Mouse (Mus musculus) frontal cortex, adult (tissue): ENCODE measurements around the gene Ap2m1.

ENCODE experiments used
- ATAC-seq: cut with Nextera tagmentation; 2 replicates; pipeline ENCODE4 v1.9.2; 2017; ENCODE audit warnings: mild to moderate bottlenecking, moderate library complexity, mixed read lengths; ENCODE audit not compliant: low TSS enrichment

Ap2m1 gene

GRCm38 (mm10) chr16:20591076-20591705, 55.9 kb downstream of the Ap2m1 start:
- no peak for ATAC-seq
